Mouse (Mus musculus) hindbrain, postnatal 0 days (tissue): ENCODE data around the gene Slc17a7. TPM values are rescaled to one million over a fixed set of nuclear protein-coding genes. Genes with fewer than 3 reads are reported as not detected.
"Not testable (repeated sequence)": the region's sequence is repeated elsewhere in the genome, so short reads cannot be mapped to it uniquely, and the experiment has no call there.

ENCODE experiments used
- ATAC-seq: fragments of 200-750 bp; cut with Nextera tagmentation; 2 replicates; pipeline ENCODE4 v1.8.0; 2017; ENCODE audit warnings: mild to moderate bottlenecking, moderate TSS enrichment, moderate library complexity
- DNase-seq: peaks from one replicate; pipeline ENCODE4 v3.0.0-alpha.2; 2015; ENCODE audit warnings: low spot score
- H3K27ac ChIP-seq: fragments of 300-500 bp; sonication (generic); 2 replicates; pipeline ENCODE4 v1.5.1; 2014; ENCODE audit warnings: mild to moderate bottlenecking
- H3K27me3 ChIP-seq: fragments of 300-500 bp; sonication (generic); 2 replicates; pipeline ENCODE4 v1.6.1; 2014; ENCODE audit warnings: low read length, mixed read lengths; ENCODE audit not compliant: insufficient read depth
- H3K36me3 ChIP-seq: fragments of 300-500 bp; sonication (generic); 2 replicates; pipeline ENCODE4 v1.6.1; 2014; ENCODE audit warnings: low read length, mixed read lengths; ENCODE audit not compliant: insufficient read depth
- H3K4me1 ChIP-seq: fragments of 300-500 bp; sonication (generic); 2 replicates; pipeline ENCODE4 v1.6.1; 2014; ENCODE audit warnings: antibody characterized with exemption, low read length, mixed read lengths; ENCODE audit not compliant: insufficient read depth
- H3K4me2 ChIP-seq: fragments of 300-500 bp; sonication (generic); 2 replicates; pipeline ENCODE4 v1.6.1; 2014; ENCODE audit warnings: low read depth, mild to moderate bottlenecking, low read length, moderate library complexity, mixed read lengths
- H3K4me3 ChIP-seq: fragments of 300-500 bp; sonication (generic); 2 replicates; pipeline ENCODE4 v1.5.1; 2014; ENCODE audit warnings: low read length
- H3K9ac ChIP-seq: fragments of 300-500 bp; sonication (generic); replicated peaks from 2 replicates; pipeline ENCODE4 v1.6.1; 2014; ENCODE audit warnings: mild to moderate bottlenecking, low read length, moderate library complexity, mixed read lengths
- H3K9me3 ChIP-seq: fragments of 300-500 bp; sonication (generic); 2 replicates; pipeline ENCODE4 v1.6.1; 2016; ENCODE audit warnings: low read length, mixed read lengths
- CTCF ChIP-seq: IDR thresholded peaks from 2 replicates; pipeline ENCODE4 v1.5.1; 2016; ENCODE audit warnings: antibody characterized with exemption, control low read depth, low read depth
- WGBS: fragments of 180-500 bp; shearing (Covaris S2); extraction: QIAGEN DNeasy Blood & Tissue Kit; methylation state at CpG from one replicate; pipeline ENCODE4 v1.1.7; 2014; 5-methylcytosine and 5-hydroxymethylcytosine counted together
- polyA plus RNA-seq: library from polyadenylated mRNA; unstranded; fragments of >200 nt; fragmentation: Nextera tagmentation; extraction: Ambion mirVana; gene quantifications from 2 replicates; pipeline ENCODE4 v1.2.1, GENCODE M21; 2015
- total RNA-seq: library from RNA; depleted of rRNA; stranded (reverse); fragments of >200 nt; gene quantifications from 2 replicates; pipeline ENCODE4 v1.2.3, GENCODE M21; 2014

The Slc17a7 gene
- total and polyA plus RNA-seq, 2 experiments from 2014 or later: 4.6 to 13.5 TPM

DNA sequence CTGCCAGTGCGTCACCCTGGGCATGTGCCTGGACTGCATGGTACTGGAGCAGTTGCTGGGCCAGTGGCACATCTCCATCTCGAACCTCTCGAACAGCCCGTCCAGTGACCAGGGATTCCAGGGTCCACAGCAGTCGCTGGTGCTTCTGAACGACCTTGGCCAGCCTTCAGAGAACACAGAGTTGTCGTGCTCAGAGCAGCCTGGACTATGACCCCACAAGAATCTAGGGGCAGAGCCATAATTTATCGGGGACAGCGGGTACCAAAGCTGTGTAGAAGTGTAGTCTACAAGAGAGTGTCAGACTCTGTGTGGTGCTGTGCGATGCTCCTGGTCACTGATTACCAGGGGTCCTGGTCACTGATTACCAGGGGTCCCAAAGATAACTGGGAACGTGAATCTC, 15.8 kb upstream of the Slc17a7 start:
- WGBS: 87% methylated on average over 11 of the region's 11 CpGs

DNA sequence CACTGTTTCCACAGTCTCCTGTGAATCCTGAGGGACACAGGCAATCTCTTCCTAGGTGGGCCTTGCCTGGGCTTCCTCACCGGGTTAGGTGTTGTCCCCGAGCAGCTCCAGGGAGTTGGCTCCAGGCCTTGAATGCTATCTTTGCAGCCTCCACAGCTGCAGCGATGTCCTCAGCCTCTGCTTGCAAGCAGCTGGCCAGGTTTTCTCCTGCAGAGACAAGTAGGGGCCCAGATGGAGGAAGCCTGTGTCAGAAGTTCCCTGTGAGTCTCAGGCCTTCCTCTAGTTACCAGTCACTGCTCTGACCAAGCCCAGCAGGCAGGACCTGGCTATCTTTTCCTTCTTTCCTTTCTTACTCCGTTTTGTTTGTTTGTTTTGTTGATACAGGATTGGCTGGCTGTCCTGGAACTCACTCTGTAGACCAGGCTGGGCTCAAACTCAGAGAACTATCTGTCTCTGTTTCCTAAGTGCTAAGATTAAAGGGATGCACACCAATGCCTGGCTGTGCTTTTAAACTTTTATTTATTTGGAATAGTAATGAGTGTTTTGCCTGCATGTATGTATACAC, 15.1 kb upstream of the Slc17a7 start:
- DNase-seq: no peak
- H3K4me2 ChIP-seq: no peak overlapping the region
- H3K36me3 ChIP-seq: no peaks in the 10 kb centered on the region; the same call in 1 of the 2 replicates
- no peak overlapping the region for H3K4me3 ChIP-seq
- H3K4me1 ChIP-seq: peaks cover 3% of the 10 kb centered on the region; the same call in 1 of the 2 replicates
- H3K9ac ChIP-seq: no peak overlapping the region
- no peaks in the 10 kb centered on the region for H3K9me3 ChIP-seq
- no peak for TF ChIP-seq CTCF
- ATAC-seq: no peak
- no peak overlapping the region for H3K27ac ChIP-seq
- no peaks in the 10 kb centered on the region for H3K27me3 ChIP-seq
- WGBS: 62% methylated on average over 4 of the region's 4 CpGs

More for the DNA sequence above, 15.8 kb upstream of the Slc17a7 start:
- H3K27me3 ChIP-seq: no peaks in the 10 kb centered on the region
- H3K4me2 ChIP-seq: no peak overlapping the region
- no peak for DNase-seq
- no peak overlapping the region for H3K9ac ChIP-seq
- no peak for ATAC-seq
- H3K27ac ChIP-seq: no peak overlapping the region
- H3K36me3 ChIP-seq: no peaks in the 10 kb centered on the region; the same call in 1 of the 2 replicates
- no peaks in the 10 kb centered on the region for H3K9me3 ChIP-seq
- no peaks in the 10 kb centered on the region for H3K4me1 ChIP-seq
- no peak overlapping the region for H3K4me3 ChIP-seq
- no peak for TF ChIP-seq CTCF

DNA sequence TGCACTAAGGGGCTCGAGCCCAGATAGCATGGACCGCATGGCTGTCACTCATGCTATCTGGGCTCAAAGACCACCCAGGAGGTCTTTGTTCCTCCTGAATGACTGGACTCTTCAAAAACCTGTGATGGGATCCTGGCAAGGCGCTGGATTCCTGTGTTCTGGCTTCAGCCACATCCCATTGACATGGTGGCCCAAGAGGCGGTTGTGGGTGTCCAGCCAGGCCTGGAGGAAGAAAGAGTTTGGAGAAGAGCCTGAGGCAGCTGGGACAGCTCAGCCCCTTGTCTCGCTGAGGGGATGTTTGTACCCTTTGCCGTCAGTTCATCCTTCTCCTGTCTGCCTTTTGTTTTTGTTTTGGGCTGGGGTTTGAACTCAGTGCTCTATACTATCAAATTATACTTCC, 14.2 kb upstream of the Slc17a7 start:
- Histone ChIP-seq H3K9me3 (no peaks in the 10 kb centered on the region), H3K9ac (no peak overlapping the region), H3K4me1 (peaks cover 4% of the 10 kb centered on the region; the same call in 1 of the 2 replicates), H3K4me3 (no peak overlapping the region), H3K27me3 (no peaks in the 10 kb centered on the region), H3K4me2 (no peak overlapping the region), H3K27ac (no peak overlapping the region), H3K36me3 (no peaks in the 10 kb centered on the region; the same call in 1 of the 2 replicates)
- DNase-seq: no peak
- ATAC-seq: no peak
- 29% methylated on average over 6 of the region's 6 CpGs for WGBS
- no peak for TF ChIP-seq CTCF

DNA sequence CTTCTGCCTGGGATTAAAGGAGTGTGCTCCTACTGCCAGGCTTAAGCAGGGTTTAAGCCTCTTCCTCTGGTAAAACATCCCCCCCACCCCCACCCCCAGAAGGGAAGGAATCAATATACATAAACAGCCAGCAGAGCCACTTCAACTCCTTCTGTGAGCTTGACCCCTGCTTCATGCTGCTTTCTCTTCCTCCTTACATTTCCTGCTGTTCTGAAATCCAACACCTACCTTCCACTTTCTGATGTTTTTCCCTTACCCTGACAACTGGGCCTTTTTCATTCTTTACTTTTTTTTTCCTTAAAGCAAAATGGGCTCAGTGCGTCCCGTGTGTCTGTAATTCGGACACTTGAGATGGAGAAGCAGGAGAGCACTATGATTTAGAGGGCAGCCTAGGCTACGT, 13.4 kb upstream of the Slc17a7 start:
- H3K27me3 ChIP-seq: no peaks in the 10 kb centered on the region
- H3K36me3 ChIP-seq: no peaks in the 10 kb centered on the region; the same call in 1 of the 2 replicates
- ATAC-seq (no peak), DNase-seq (no peak)
- no peak overlapping the region for H3K27ac ChIP-seq
- TF ChIP-seq CTCF: no peak
- H3K4me2 ChIP-seq: no peak overlapping the region
- H3K4me3 ChIP-seq: no peak overlapping the region
- peaks cover 6% of the 10 kb centered on the region; the same call in 1 of the 2 replicates for H3K4me1 ChIP-seq
- H3K9ac ChIP-seq: no peak overlapping the region
- WGBS: 74% methylated on average over 4 of the region's 4 CpGs
- no peaks in the 10 kb centered on the region for H3K9me3 ChIP-seq

DNA sequence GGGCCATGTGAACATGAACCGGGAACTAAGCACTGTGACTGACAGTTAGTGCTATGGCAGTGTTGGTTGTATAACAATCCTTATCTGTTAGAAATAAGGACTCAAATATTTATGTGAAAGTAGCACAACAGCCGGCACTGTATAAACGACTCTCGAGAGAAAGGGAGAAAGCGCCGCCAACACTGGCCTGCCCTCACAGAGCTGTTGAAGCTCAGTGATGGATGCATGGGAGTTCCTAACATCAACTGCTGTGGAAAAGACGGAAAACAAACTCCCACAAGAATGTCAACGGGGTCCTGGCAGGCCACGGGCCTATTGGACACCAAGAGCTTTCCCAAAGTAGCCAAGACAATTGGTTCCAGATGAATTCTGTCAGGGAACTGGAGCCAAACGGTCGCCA, 12.4 kb upstream of the Slc17a7 start:
- 51% methylated on average over 11 of the region's 11 CpGs for WGBS
- Histone ChIP-seq H3K27me3 (no peaks in the 10 kb centered on the region), H3K9ac (no peak overlapping the region), H3K9me3 (no peaks in the 10 kb centered on the region), H3K4me2 (no peak overlapping the region), H3K36me3 (no peaks in the 10 kb centered on the region), H3K4me1 (peaks cover 7% of the 10 kb centered on the region; the same call in 1 of the 2 replicates), H3K4me3 (no peak overlapping the region), H3K27ac (0 out of 2 replicates have a peak overlapping the region, but pooled peaks have one; percentile 12)
- no peak for DNase-seq
- TF ChIP-seq CTCF: no peak
- ATAC-seq: no peak

DNA sequence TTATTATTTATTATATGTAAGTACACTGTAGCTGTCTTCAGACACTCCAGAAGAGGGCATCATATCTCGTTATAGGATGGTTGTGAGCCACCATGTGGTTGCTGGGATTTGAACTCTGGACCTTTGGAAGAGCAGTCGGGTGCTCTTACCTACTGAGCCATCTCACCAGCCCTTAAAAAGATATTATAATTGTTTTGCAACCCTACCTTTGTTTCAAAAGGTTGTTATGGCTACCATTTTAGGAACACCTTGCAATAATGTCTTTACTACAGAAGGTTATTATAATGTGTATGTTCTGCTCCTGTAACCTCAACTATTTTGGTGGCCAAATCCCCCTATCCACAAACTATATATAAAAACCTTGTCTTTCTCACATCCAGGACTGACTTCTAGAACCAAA, 10.7 kb upstream of the Slc17a7 start:
- H3K4me2 ChIP-seq, H3K27me3 ChIP-seq, H3K9me3 ChIP-seq, ATAC-seq, H3K4me1 ChIP-seq, H3K4me3 ChIP-seq, H3K9ac ChIP-seq, DNase-seq, H3K36me3 ChIP-seq, H3K27ac ChIP-seq: not testable (repeated sequence)
- 93% methylated on average over 2 of the region's 2 CpGs for WGBS

DNA sequence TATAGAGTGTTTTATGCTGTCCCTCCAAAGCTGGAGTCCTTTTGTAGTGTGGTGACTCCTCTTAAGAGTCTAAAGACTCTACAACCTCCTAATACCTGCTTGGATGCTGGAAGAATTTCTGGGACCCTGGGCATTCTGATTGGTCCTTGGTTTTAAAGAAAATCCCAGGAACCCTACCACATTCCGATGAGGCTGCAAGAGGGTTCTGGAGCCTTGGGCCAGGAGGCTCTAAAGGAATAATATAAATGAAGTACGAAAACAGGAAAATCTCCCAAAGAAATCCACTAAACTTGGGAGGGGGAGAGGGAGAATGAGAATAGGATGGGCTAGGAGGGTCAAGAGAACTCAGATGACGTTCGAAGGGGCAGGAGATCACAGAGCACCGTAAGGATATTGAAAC, 10.2 kb upstream of the Slc17a7 start:
- peak overlapping the region; percentile 64 for H3K9ac ChIP-seq
- no peaks in the 10 kb centered on the region for H3K27me3 ChIP-seq
- peak overlapping the region; percentile 89 for H3K4me2 ChIP-seq
- WGBS: 2% methylated on average over 5 of the region's 5 CpGs
- peak overlapping the region; percentile 88 for H3K27ac ChIP-seq
- 0 out of 2 replicates have a peak, but pooled peaks have one; percentile 8 for ATAC-seq
- H3K4me3 ChIP-seq: peak overlapping the region; percentile 52
- no peak for TF ChIP-seq CTCF
- peaks cover 7% of the 10 kb centered on the region; the same call in 1 of the 2 replicates for H3K4me1 ChIP-seq
- no peak for DNase-seq
- no peaks in the 10 kb centered on the region for H3K9me3 ChIP-seq
- no peaks in the 10 kb centered on the region for H3K36me3 ChIP-seq
